Mouse (Mus musculus) liver, embryonic 12.5 days (tissue): Measurements from ENCODE around the gene Lrg1. TPM values are rescaled to one million over a fixed set of nuclear protein-coding genes. Genes with fewer than 3 reads are reported as not detected.
A peak's percentile ranks its signal among the peaks of the same experiment; 100 is the strongest.

Experiments used
- ATAC-seq: fragments of 200-750 bp; cut with Nextera tagmentation; 2 replicates; pipeline ENCODE4 v1.8.0; 2017; ENCODE audit warnings: moderate number of reproducible peaks, mild to moderate bottlenecking, moderate library complexity
- H3K27ac ChIP-seq: fragments of 300-500 bp; sonication (generic); 2 replicates; pipeline ENCODE4 v1.5.1; 2016; ENCODE audit warnings: mild to moderate bottlenecking
- H3K27me3 ChIP-seq: fragments of 300-500 bp; sonication (generic); replicated peaks from 2 replicates; pipeline ENCODE4 v1.6.1; 2016; ENCODE audit warnings: mild to moderate bottlenecking, moderate library complexity
- H3K36me3 ChIP-seq: fragments of 300-500 bp; sonication (generic); 2 replicates; pipeline ENCODE4 v1.6.1; 2016; ENCODE audit warnings: mild to moderate bottlenecking, moderate library complexity
- H3K4me1 ChIP-seq: fragments of 300-500 bp; sonication (generic); 2 replicates; pipeline ENCODE4 v1.6.1; 2016
- H3K4me2 ChIP-seq: fragments of 300-500 bp; sonication (generic); 2 replicates; pipeline ENCODE4 v1.6.1; 2016; ENCODE audit warnings: mild to moderate bottlenecking, moderate library complexity
- H3K4me3 ChIP-seq: fragments of 300-500 bp; sonication (generic); 2 replicates; pipeline ENCODE4 v1.5.1; 2016; ENCODE audit warnings: mild to moderate bottlenecking, moderate library complexity
- H3K9ac ChIP-seq: fragments of 300-500 bp; sonication (generic); 2 replicates; pipeline ENCODE4 v1.6.1; 2016; ENCODE audit warnings: mild to moderate bottlenecking, moderate library complexity
- H3K9me3 ChIP-seq: fragments of 300-500 bp; sonication (generic); replicated peaks from 2 replicates; pipeline ENCODE4 v1.6.1; 2016; ENCODE audit warnings: mild to moderate bottlenecking, moderate library complexity
- WGBS: fragments of 180-500 bp; shearing (Covaris S2); methylation state at CpG from one replicate; pipeline ENCODE4 v1.1.7; 2016; ENCODE audit not compliant: insufficient replicate concordance; 5-methylcytosine and 5-hydroxymethylcytosine counted together
- polyA plus RNA-seq: library from polyadenylated mRNA; unstranded; fragments of >200 nt; fragmentation: Nextera tagmentation; extraction: Ambion mirVana; gene quantifications from 2 replicates; pipeline ENCODE4 v1.2.1, GENCODE M21; 2016

Gene Lrg1
- 0.27 and 0.48 TPM in 2 replicates for polyA plus RNA-seq

DNA sequence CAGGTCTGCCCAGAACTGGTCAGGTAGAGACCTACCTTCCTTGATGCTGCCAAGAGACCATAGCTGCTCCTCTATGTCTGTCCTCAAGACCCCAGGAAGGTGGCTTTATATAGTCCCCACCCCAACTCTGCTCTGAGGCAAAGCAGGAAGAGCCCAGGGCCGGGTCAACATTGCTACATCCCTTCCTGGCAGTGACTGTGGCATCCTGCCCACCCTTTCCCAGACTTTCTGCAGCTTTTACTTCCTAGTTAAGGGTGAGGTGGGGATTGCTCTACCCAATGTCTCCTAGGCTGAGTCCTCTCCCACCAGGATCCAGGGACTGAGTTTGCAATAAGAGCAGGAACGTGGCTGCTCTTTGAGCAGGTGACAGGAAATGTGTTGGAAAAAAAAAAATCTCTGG, at the start of gene Lrg1:
Gene Lrg1 (minus strand): TSS at position 176 of the 400 bp plus-strand sequence.
- no peak for ATAC-seq
- peaks cover 31% of the 10 kb centered on the region for H3K4me1 ChIP-seq
- H3K27me3 ChIP-seq = peaks cover 82% of the 10 kb centered on the region
- no peak within 1 kb of the TSS for H3K9ac ChIP-seq
- no peak within 1 kb of the TSS for H3K4me3 ChIP-seq
- H3K4me2 ChIP-seq = no peak within 1 kb of the TSS
- peaks cover 7% of the 10 kb centered on the region for H3K9me3 ChIP-seq
- H3K27ac ChIP-seq = no peak within 1 kb of the TSS
- peaks cover 7% of the 10 kb centered on the region; the same call in 1 of the 2 replicates for H3K36me3 ChIP-seq
- WGBS = 38% methylated on average over 2 of the region's 2 CpGs

- Histone ChIP-seq H3K27ac (no peak overlapping the region), H3K4me3 (no peak overlapping the region), H3K4me2 (no peak overlapping the region), H3K4me1 (0 out of 2 replicates have a peak, but pooled peaks cover 6% of the 10 kb centered on the region), H3K36me3 (peaks cover 10% of the 10 kb centered on the region), H3K9ac (no peak overlapping the region), H3K9me3 (no peaks in the 10 kb centered on the region), H3K27me3 (no peaks in the 10 kb centered on the region)
- ATAC-seq = no peak
- 78% methylated on average over 9 of the region's 9 CpGs for WGBS
Measured at GRCm38 (mm10) chr17:56171456-56171855, 49.7 kb upstream of the Lrg1 start.

DNA sequence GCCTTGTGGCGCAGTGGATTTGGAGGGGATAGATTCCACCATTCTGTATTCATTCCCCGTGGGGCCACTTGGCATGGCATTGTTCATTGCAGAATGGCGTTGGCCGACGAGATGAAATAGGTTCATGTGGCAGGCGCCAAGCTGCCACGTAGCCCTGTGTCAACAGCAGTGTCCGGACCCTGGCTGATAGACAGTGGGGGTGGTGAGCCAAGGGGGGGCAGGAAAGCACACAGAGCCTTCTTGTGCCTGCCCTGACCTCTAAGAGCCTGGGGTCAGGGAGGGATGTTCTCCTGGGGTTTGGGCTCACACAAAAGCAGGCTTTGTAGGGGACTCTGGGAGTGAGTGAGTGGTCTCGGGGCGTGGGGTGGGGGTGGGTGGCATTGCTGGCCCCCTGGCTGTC, 48.8 kb upstream of the Lrg1 start:
- H3K27me3 ChIP-seq = no peaks in the 10 kb centered on the region
- H3K4me2 ChIP-seq = no peak overlapping the region
- 0 out of 2 replicates have a peak, but pooled peaks cover 6% of the 10 kb centered on the region for H3K4me1 ChIP-seq
- no peak overlapping the region for H3K4me3 ChIP-seq
- H3K27ac ChIP-seq = 0 out of 2 replicates have a peak overlapping the region, but pooled peaks have one; percentile 1
- peaks cover 4% of the 10 kb centered on the region; the same call in 1 of the 2 replicates for H3K36me3 ChIP-seq
- no peak overlapping the region for H3K9ac ChIP-seq
- H3K9me3 ChIP-seq = no peaks in the 10 kb centered on the region
- WGBS = 66% methylated on average over 10 of the region's 10 CpGs
- no peak for ATAC-seq

DNA sequence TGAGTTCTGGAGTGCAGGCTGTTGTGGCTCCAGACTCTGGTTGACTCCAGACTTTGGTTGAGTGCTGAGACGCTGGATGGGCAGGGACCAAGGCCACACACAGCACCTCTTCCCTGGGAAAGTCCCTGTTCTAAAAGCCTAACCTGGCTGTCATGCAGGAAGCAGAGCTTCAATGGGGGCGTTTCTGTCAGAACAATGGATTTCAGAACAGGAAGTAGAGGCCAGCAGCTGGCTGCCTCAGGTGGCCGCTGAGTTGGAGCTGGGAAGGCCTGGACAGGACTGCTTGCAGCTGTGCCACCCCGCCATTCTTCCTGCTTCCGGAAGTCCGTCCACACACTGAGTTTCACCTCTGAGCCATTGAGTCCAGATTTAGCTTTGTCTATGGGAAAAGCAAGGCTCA, 48.0 kb upstream of the Lrg1 start:
- no peak overlapping the region for H3K9ac ChIP-seq
- 0 out of 2 replicates have a peak overlapping the region, but pooled peaks have one; percentile 1 for H3K27ac ChIP-seq
- H3K9me3 ChIP-seq = no peaks in the 10 kb centered on the region
- H3K4me1 ChIP-seq = 0 out of 2 replicates have a peak, but pooled peaks cover 7% of the 10 kb centered on the region
- H3K27me3 ChIP-seq = no peaks in the 10 kb centered on the region; the same call in 1 of the 2 replicates
- no peak overlapping the region for H3K4me3 ChIP-seq
- H3K4me2 ChIP-seq = no peak overlapping the region
- peak; percentile 25; the same call in 1 of the 2 replicates for ATAC-seq
- 36% methylated on average over 6 of the region's 6 CpGs for WGBS
- no peaks in the 10 kb centered on the region; the same call in 1 of the 2 replicates for H3K36me3 ChIP-seq

DNA sequence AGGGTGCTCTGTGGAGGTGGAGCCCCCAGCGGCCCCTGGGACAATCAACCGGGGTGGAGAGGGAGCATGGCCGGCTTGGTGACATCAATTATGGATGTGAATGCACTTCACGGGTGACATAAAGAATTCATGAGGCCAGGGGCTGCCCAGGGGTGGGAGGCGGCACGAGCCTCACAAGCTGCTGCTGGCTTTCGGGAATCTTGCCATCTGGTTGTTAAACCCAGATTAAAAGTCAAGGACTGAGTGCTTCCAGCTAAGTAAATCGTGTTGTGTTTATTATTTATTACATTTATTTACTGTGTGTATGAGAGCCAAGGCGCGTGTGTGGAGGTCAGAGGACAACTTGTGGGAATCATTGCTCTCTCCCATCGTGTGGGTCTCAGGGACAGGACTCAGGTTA, 43.9 kb upstream of the Lrg1 start:
- peaks cover 6% of the 10 kb centered on the region for H3K27me3 ChIP-seq
- 70% methylated on average over 11 of the region's 11 CpGs for WGBS
- no peak overlapping the region for H3K4me3 ChIP-seq
- no peak for ATAC-seq
- no peak overlapping the region for H3K4me2 ChIP-seq
- no peaks in the 10 kb centered on the region for H3K9me3 ChIP-seq
- H3K27ac ChIP-seq = no peak overlapping the region
- H3K4me1 ChIP-seq = peaks cover 38% of the 10 kb centered on the region
- H3K9ac ChIP-seq = no peak overlapping the region
- H3K36me3 ChIP-seq = no peaks in the 10 kb centered on the region

DNA sequence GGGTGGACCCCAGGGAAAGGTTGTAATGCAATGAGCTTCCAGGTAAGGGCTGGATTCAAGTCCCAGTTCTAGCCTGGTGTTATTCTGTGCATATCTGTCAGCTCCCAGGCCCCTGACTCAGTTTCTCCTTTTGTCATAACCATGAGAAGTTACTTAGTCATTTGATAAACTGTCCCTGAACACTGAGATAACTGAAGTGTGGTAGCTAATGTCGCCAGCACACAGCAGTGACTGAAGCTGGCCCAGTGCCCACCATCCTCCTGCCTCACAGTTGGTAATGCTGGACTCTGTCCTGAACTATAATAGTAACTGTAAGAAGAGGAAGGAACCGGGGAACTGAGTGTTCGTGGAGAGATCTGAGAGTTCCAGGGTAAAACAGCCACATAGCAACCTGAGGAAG, 42.7 kb upstream of the Lrg1 start:
- Histone ChIP-seq H3K4me3 (no peak overlapping the region), H3K27me3 (peaks cover 6% of the 10 kb centered on the region), H3K9ac (no peak overlapping the region), H3K4me1 (peaks cover 36% of the 10 kb centered on the region), H3K27ac (no peak overlapping the region), H3K36me3 (no peaks in the 10 kb centered on the region), H3K9me3 (no peaks in the 10 kb centered on the region), H3K4me2 (no peak overlapping the region)
- 46% methylated on average over 3 of the region's 3 CpGs for WGBS
- no peak for ATAC-seq

- H3K4me3 ChIP-seq = no peak overlapping the region
Measured at GRCm38 (mm10) chr17:56163523-56164102, 41.8 kb upstream of the Lrg1 start.

GRCm38 (mm10) chr17:56162231-56162774, 40.5 kb upstream of the Lrg1 start, which contains the start of gene Tnfaip8l1:
Gene Tnfaip8l1 (plus strand): TSS chr17:56162477.
- peak; percentile 96 for ATAC-seq
- Histone ChIP-seq H3K36me3 (no peaks in the 10 kb centered on the region), H3K4me2 (peak within 1 kb of the TSS; percentile 79), H3K9me3 (no peaks in the 10 kb centered on the region), H3K27ac (no peak within 1 kb of the TSS), H3K27me3 (peaks cover 28% of the 10 kb centered on the region), H3K4me1 (peaks cover 38% of the 10 kb centered on the region), H3K9ac (peak within 1 kb of the TSS; percentile 61), H3K4me3 (peak within 1 kb of the TSS; percentile 51)
- WGBS = 2% methylated on average over 30 of the region's 30 CpGs

More at GRCm38 (mm10) chr17:56163523-56164102, 41.8 kb upstream of the Lrg1 start:
- Histone ChIP-seq H3K4me1 (peaks cover 38% of the 10 kb centered on the region), H3K4me2 (peak overlapping the region; percentile 79), H3K36me3 (no peaks in the 10 kb centered on the region), H3K9me3 (no peaks in the 10 kb centered on the region), H3K27ac (no peak overlapping the region), H3K27me3 (peaks cover 15% of the 10 kb centered on the region), H3K9ac (no peak overlapping the region)
- no peak for ATAC-seq
- WGBS = 67% methylated on average over 6 of the region's 6 CpGs

- ATAC-seq = no peak
- Histone ChIP-seq H3K4me2 (no peak overlapping the region), H3K27ac (no peak overlapping the region), H3K36me3 (no peaks in the 10 kb centered on the region), H3K4me3 (no peak overlapping the region), H3K9ac (no peak overlapping the region), H3K4me1 (peaks cover 36% of the 10 kb centered on the region), H3K9me3 (no peaks in the 10 kb centered on the region), H3K27me3 (peaks cover 54% of the 10 kb centered on the region)
- 2% methylated on average over 9 of the region's 9 CpGs for WGBS
Measured at GRCm38 (mm10) chr17:56159729-56160128, 37.9 kb upstream of the Lrg1 start.

- Histone ChIP-seq H3K4me1 (no peaks in the 10 kb centered on the region; the same call in 1 of the 2 replicates), H3K9ac (no peak overlapping the region), H3K36me3 (no peaks in the 10 kb centered on the region), H3K4me3 (no peak overlapping the region), H3K27ac (no peak overlapping the region), H3K9me3 (no peaks in the 10 kb centered on the region), H3K4me2 (no peak overlapping the region), H3K27me3 (peaks cover 88% of the 10 kb centered on the region)
- ATAC-seq = peak; percentile 57; the same call in 1 of the 2 replicates
- 45% methylated on average over 9 of the region's 9 CpGs for WGBS
Measured at GRCm38 (mm10) chr17:56153643-56154042, 31.8 kb upstream of the Lrg1 start.

DNA sequence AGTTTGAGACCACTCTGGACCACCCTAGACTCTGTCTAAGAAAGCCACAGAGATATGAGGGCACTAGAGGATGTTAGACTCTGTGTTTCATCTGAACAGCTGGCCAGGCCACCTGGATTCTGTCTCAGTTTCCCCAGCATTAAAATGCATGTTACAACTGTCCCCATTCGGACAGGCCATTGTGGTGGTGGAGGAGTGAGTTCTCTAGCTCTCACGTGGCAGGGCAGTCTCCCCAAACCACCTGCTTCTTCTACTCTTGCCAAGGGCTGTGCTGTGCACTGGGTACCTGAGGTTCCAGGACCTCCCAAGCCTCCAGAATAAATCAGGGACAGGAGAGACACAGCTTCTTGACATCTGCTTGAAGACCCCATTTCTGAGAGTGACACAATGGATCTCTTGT, 28.1 kb upstream of the Lrg1 start:
- no peak overlapping the region for H3K27ac ChIP-seq
- no peaks in the 10 kb centered on the region; the same call in 1 of the 2 replicates for H3K4me1 ChIP-seq
- no peaks in the 10 kb centered on the region for H3K9me3 ChIP-seq
- H3K9ac ChIP-seq = no peak overlapping the region
- no peaks in the 10 kb centered on the region for H3K36me3 ChIP-seq
- WGBS = 30% methylated on average over 2 of the region's 2 CpGs
- no peak for ATAC-seq
- no peak overlapping the region for H3K4me3 ChIP-seq
- no peak overlapping the region for H3K4me2 ChIP-seq
- peaks cover 88% of the 10 kb centered on the region for H3K27me3 ChIP-seq
